Mouse (Mus musculus) CH12.LX (cell line): ENCODE results near the gene Tmem216. TPM values are rescaled to one million over a fixed set of nuclear protein-coding genes. Genes with fewer than 3 reads are reported as not detected.

Source experiments
- DNase-seq: peaks from one replicate; pipeline ENCODE4 v3.0.0-alpha.2; 2013; ENCODE audit errors: extremely low read depth
- H3K27ac ChIP-seq: 2 replicates; pipeline ENCODE4 v1.5.1; 2012; ENCODE audit warnings: low read depth, mild to moderate bottlenecking, control low read depth, moderate library complexity; ENCODE audit not compliant: insufficient read depth
- H3K27me3 ChIP-seq: replicated peaks from 2 replicates; pipeline ENCODE3; 2012; ENCODE audit warnings: inconsistent platforms
- H3K36me3 ChIP-seq, 2 experiments: replicated peaks in 1 of 2; 2 replicates each; pipeline versions ENCODE3 to v1.6.1; 2012; ENCODE audit warnings: inconsistent platforms in 1 of 2, low read length in 1 of 2, mild to moderate bottlenecking in 1 of 2, mixed read lengths in 1 of 2, moderate library complexity in 1 of 2; ENCODE audit not compliant: control insufficient read depth in 1 of 2, insufficient read depth in 1 of 2
- H3K4me1 ChIP-seq, 2 experiments: 2 replicates each; pipeline ENCODE4 v1.6.1; 2012; ENCODE audit warnings: inconsistent platforms in 1 of 2, moderate library complexity in 1 of 2; ENCODE audit not compliant: insufficient read depth in 2 of 2, control insufficient read depth in 1 of 2
- H3K4me2 ChIP-seq: 2 replicates; pipeline ENCODE4 v1.6.1; 2012; ENCODE audit warnings: low read depth, mild to moderate bottlenecking, control low read depth; ENCODE audit not compliant: poor library complexity, insufficient read depth, severe bottlenecking
- H3K4me3 ChIP-seq, 3 experiments: fragments of 150-350 bp in 1 of 3; sonication (generic) in 1 of 3; replicated peaks in 1 of 3; 2 replicates each; pipeline versions ENCODE3 to v1.5.1; 2011 to 2012; ENCODE audit warnings: low read depth in 2 of 3, low read length in 2 of 3, mild to moderate bottlenecking in 2 of 3, moderate library complexity in 2 of 3, control low read depth in 1 of 3, improper control_type of control experiment in 1 of 3, inconsistent platforms in 1 of 3, mixed read lengths in 1 of 3; ENCODE audit not compliant: poor library complexity in 1 of 3
- H3K79me2 ChIP-seq: replicated peaks from 2 replicates; pipeline ENCODE4 v1.6.1; 2012; ENCODE audit warnings: mild to moderate bottlenecking, moderate library complexity; ENCODE audit not compliant: control insufficient read depth, poor library complexity, insufficient read depth, severe bottlenecking; ENCODE audit errors: extremely low read depth
- H3K9ac ChIP-seq: 2 replicates; pipeline ENCODE4 v1.6.1; 2012; ENCODE audit warnings: low read depth, mild to moderate bottlenecking, control low read depth, moderate library complexity; ENCODE audit not compliant: insufficient read depth
- H3K9me3 ChIP-seq: replicated peaks from 2 replicates; pipeline ENCODE3; 2012; ENCODE audit warnings: low read length, inconsistent platforms, mixed read lengths
- BHLHE40 ChIP-seq: IDR thresholded peaks from 2 replicates; pipeline ENCODE4 v1.6.1; 2011; ENCODE audit warnings: mild to moderate bottlenecking, low read depth, low read length, improper control_type of control experiment
- CHD1 ChIP-seq: IDR thresholded peaks from 2 replicates; pipeline ENCODE4 v1.6.1; 2012; ENCODE audit warnings: low read depth, low read length, improper control_type of control experiment, inconsistent platforms
- E2F4 ChIP-seq: IDR thresholded peaks from 2 replicates; pipeline ENCODE4 v1.6.1; 2011; ENCODE audit warnings: low read depth, low read length, improper control_type of control experiment; ENCODE audit not compliant: insufficient replicate concordance
- ELF1 ChIP-seq: IDR thresholded peaks from 2 replicates; pipeline ENCODE4 v1.6.1; 2014; ENCODE audit warnings: low read depth, mild to moderate bottlenecking, inconsistent platforms, low read length, improper control_type of control experiment
- EP300 ChIP-seq: IDR thresholded peaks from 2 replicates; pipeline ENCODE4 v1.6.1; 2011; ENCODE audit warnings: low read length, improper control_type of control experiment
- ETS1 ChIP-seq: conservative IDR thresholded peaks from 2 replicates; pipeline ENCODE4 v1.6.1; 2012; ENCODE audit warnings: low read depth, mild to moderate bottlenecking, inconsistent platforms, low read length, improper control_type of control experiment, moderate library complexity
- IRF4 ChIP-seq: IDR thresholded peaks from 2 replicates; pipeline ENCODE4 v1.6.1; 2014; ENCODE audit warnings: low read depth, mild to moderate bottlenecking, inconsistent platforms, low read length, improper control_type of control experiment
- JUN ChIP-seq: IDR thresholded peaks from 2 replicates; pipeline ENCODE4 v1.6.1; 2011; ENCODE audit warnings: low read depth, mild to moderate bottlenecking, low read length, improper control_type of control experiment, moderate library complexity; ENCODE audit not compliant: insufficient read depth
- KAT2A ChIP-seq: IDR thresholded peaks from 2 replicates; pipeline ENCODE4 v1.6.1; 2012; ENCODE audit warnings: low read length, improper control_type of control experiment, inconsistent platforms; ENCODE audit not compliant: insufficient replicate concordance
- MAFK ChIP-seq: IDR thresholded peaks from 2 replicates; pipeline ENCODE4 v1.6.1; 2011; ENCODE audit warnings: low read length, improper control_type of control experiment; ENCODE audit not compliant: insufficient replicate concordance
- MAZ ChIP-seq: IDR thresholded peaks from 2 replicates; pipeline ENCODE4 v1.6.1; 2012; ENCODE audit warnings: low read depth, mild to moderate bottlenecking, inconsistent platforms, low read length, improper control_type of control experiment, moderate library complexity
- MEF2A ChIP-seq: IDR thresholded peaks from 2 replicates; pipeline ENCODE4 v1.6.1; 2014; ENCODE audit warnings: low read depth, mild to moderate bottlenecking, inconsistent platforms, low read length, improper control_type of control experiment, borderline replicate concordance
- MYC ChIP-seq: IDR thresholded peaks from 2 replicates; pipeline ENCODE4 v1.6.1; 2011; ENCODE audit warnings: low read depth, mild to moderate bottlenecking, improper control_type of control experiment, low read length
- NELFE ChIP-seq: IDR thresholded peaks from 2 replicates; pipeline ENCODE4 v1.6.1; 2011; ENCODE audit warnings: low read depth, low read length, improper control_type of control experiment
- POLR2A ChIP-seq: IDR thresholded peaks from 2 replicates; pipeline ENCODE4 v1.6.1; 2011; ENCODE audit warnings: low read depth, mild to moderate bottlenecking, improper control_type of control experiment, low read length
- RAD21 ChIP-seq: IDR thresholded peaks from 2 replicates; pipeline ENCODE4 v1.6.1; 2011; ENCODE audit warnings: low read depth, mild to moderate bottlenecking, low read length, improper control_type of control experiment, moderate library complexity
- RCOR1 ChIP-seq: conservative IDR thresholded peaks from 2 replicates; pipeline ENCODE4 v1.6.1; 2012; ENCODE audit warnings: low read depth, mild to moderate bottlenecking, inconsistent platforms, low read length, improper control_type of control experiment
- SIN3A ChIP-seq: IDR thresholded peaks from 2 replicates; pipeline ENCODE4 v1.6.1; 2012; ENCODE audit warnings: low read length, improper control_type of control experiment, inconsistent platforms
- SMC3 ChIP-seq: IDR thresholded peaks from 2 replicates; pipeline ENCODE4 v1.6.1; 2011; ENCODE audit warnings: low read depth, low read length, improper control_type of control experiment
- TCF12 ChIP-seq: IDR thresholded peaks from 2 replicates; pipeline ENCODE4 v1.6.1; 2014; ENCODE audit warnings: low read depth, mild to moderate bottlenecking, inconsistent platforms, low read length, improper control_type of control experiment
- ZKSCAN1 ChIP-seq: IDR thresholded peaks from 2 replicates; pipeline ENCODE4 v1.6.1; 2012; ENCODE audit warnings: low read depth, inconsistent platforms, low read length, improper control_type of control experiment, borderline replicate concordance
- dilution Hi-C: fragments of 300-500 bp; cut with MboI; formaldehyde crosslinking; loops from 2 replicates; pipeline ENCODE4 v1.14.3; 2020; ENCODE audit warnings: low sequenced_read_pairs; ENCODE audit not compliant: extremely low pct_unique_long_range_greater_than_20kb, extremely low pct_ligation_motif_present
- in situ Hi-C: fragments of 300-500 bp; cut with MboI; formaldehyde crosslinking; loops from 3 replicates; pipeline ENCODE4 v1.14.3; 2019; ENCODE audit warnings: low sequenced_read_pairs, low pct_ligation_motif_present, low pct_unique_long_range_greater_than_20kb, mixed read lengths
- polyA plus RNA-seq: library from polyadenylated mRNA; unstranded; fragments of >175 nt; gene quantifications from 2 replicates; pipeline ENCODE4 v1.2.1, GENCODE M21; 2012; ENCODE audit warnings: low read depth; ENCODE audit not compliant: insufficient read length
- total RNA-seq, 2 experiments: library from RNA; depleted of rRNA; stranded (reverse); fragments of 300-350 nt in 1 of 2; fragments of >200 nt in 1 of 2; gene quantifications; 2 replicates each; pipeline ENCODE4 v1.2.3; 2012 to 2014

Tmem216 gene
- total and polyA plus RNA-seq, 3 experiments = 19.9 to 25.7 (median 24.0) TPM

GRCm38 (mm10) chr19:10589127-10589857 is 33.3 kb upstream of the Tmem216 start:
- in situ Hi-C loops (no loop called here), dilution Hi-C loops (no loop called here)
- peak; percentile 48; the same call in 1 of the 2 replicates for TF ChIP-seq SIN3A
- TF ChIP-seq ELF1 = peak; percentile 9; the same call in 1 of the 2 replicates
- peak; percentile 78 for TF ChIP-seq IRF4
- TF ChIP-seq MEF2A = 0 out of 2 replicates have a peak, but pooled peaks have one; percentile 13
- peak; percentile 36; the same call in 1 of the 2 replicates for TF ChIP-seq EP300
- TF ChIP-seq ETS1 = peak; percentile 68
- TF ChIP-seq BHLHE40 = peak; percentile 26; the same call in 1 of the 2 replicates
- no peak for TF ChIP-seq POLR2A
- no peak for TF ChIP-seq MAFK
- TF ChIP-seq MAZ = 0 out of 2 replicates have a peak, but pooled peaks have one; percentile 26
- peak; percentile 42; the same call in 1 of the 2 replicates for TF ChIP-seq TCF12
- no peak for TF ChIP-seq RCOR1
- Histone ChIP-seq H3K27me3 (no peaks in the 10 kb centered on the region), H3K27ac (peak overlapping the region; percentile 79), H3K4me2 (peak overlapping the region; percentile 6; the same call in 1 of the 2 replicates), H3K36me3 (peaks cover 64 to 86% of the 10 kb centered on the region in 2 experiments), H3K79me2 (peaks cover 12% of the 10 kb centered on the region; the same call in 1 of the 2 replicates), H3K9me3 (no peaks in the 10 kb centered on the region), H3K9ac (no peak overlapping the region), H3K4me3 (no peak overlapping the region), H3K4me1 (peaks cover 25 to 69% of the 10 kb centered on the region in 2 experiments)
- DNase-seq = no peak

- dilution Hi-C loops = no loop called here
- in situ Hi-C loops = no loop called here
- Histone ChIP-seq H3K4me1 (peaks cover 28 to 68% of the 10 kb centered on the region in 2 experiments), H3K27ac (no peak overlapping the region), H3K4me2 (no peak overlapping the region), H3K79me2 (peaks cover 24% of the 10 kb centered on the region), H3K9me3 (no peaks in the 10 kb centered on the region), H3K9ac (no peak overlapping the region), H3K27me3 (no peaks in the 10 kb centered on the region), H3K36me3 (peaks cover 47 to 78% of the 10 kb centered on the region in 2 experiments), H3K4me3 (no peak overlapping the region)
- TF ChIP-seq SIN3A (no peak), MYC (no peak), KAT2A (no peak), JUN (no peak), E2F4 (no peak), RAD21 (no peak), CHD1 (no peak), SMC3 (no peak), EP300 (no peak), MEF2A (no peak), NELFE (no peak), ZKSCAN1 (no peak)
- no peak for DNase-seq
These were observed 31.2 kb upstream of the Tmem216 start for GRCm38 (mm10) chr19:10587231-10587630.
